Mouse (Mus musculus) kidney, adult 2 months (tissue): Measurements from ENCODE around the gene Ifi205. TPM values are rescaled to one million over a fixed set of nuclear protein-coding genes. Genes with fewer than 3 reads are reported as not detected.
"Not testable (repeated sequence)": the region's sequence is repeated elsewhere in the genome, so short reads cannot be mapped to it uniquely, and the experiment has no call there.

Experiments used
- DNase-seq: peaks from one replicate; pipeline ENCODE4 v3.0.0; 2021
- H3K27ac ChIP-seq: fragments of 200-500 bp; 2 replicates; pipeline ENCODE4 v1.5.1; 2012; ENCODE audit warnings: low read depth, low read length, control low read depth, inconsistent platforms; ENCODE audit not compliant: insufficient read depth
- H3K27me3 ChIP-seq: fragments of 200-500 bp; replicated peaks from 2 replicates; pipeline ENCODE4 v1.6.1; 2012; ENCODE audit warnings: mild to moderate bottlenecking, moderate library complexity, low read length, inconsistent platforms; ENCODE audit not compliant: control insufficient read depth, insufficient read depth
- H3K36me3 ChIP-seq: fragments of 200-500 bp; 2 replicates; pipeline ENCODE4 v1.6.1; 2012; ENCODE audit warnings: mild to moderate bottlenecking, moderate library complexity, low read length, inconsistent platforms; ENCODE audit not compliant: control insufficient read depth, insufficient read depth
- H3K4me1 ChIP-seq: fragments of 200-500 bp; 2 replicates; pipeline ENCODE4 v1.6.1; 2011; ENCODE audit warnings: low read length; ENCODE audit not compliant: control insufficient read depth, insufficient read depth
- H3K4me3 ChIP-seq: fragments of 200-500 bp; 2 replicates; pipeline ENCODE4 v1.5.1; 2011; ENCODE audit warnings: mild to moderate bottlenecking, low read depth, low read length, control low read depth; ENCODE audit not compliant: insufficient read depth
- CTCF ChIP-seq: fragments of 200-500 bp; conservative IDR thresholded peaks from 2 replicates; pipeline ENCODE4 v1.5.1; 2011; ENCODE audit warnings: low read depth, mild to moderate bottlenecking, control low read depth, low read length, moderate library complexity, mixed read lengths; ENCODE audit not compliant: insufficient read depth, insufficient read length
- POLR2A ChIP-seq: fragments of 200-500 bp; IDR thresholded peaks from one replicate; pipeline ENCODE4 v1.6.1; 2011; ENCODE audit warnings: low read depth, low read length, control low read depth
- WGBS: fragments of 180-500 bp; shearing (Covaris S2); methylation state at CpG from one replicate; pipeline ENCODE4 v1.1.7; 2018; 5-methylcytosine and 5-hydroxymethylcytosine counted together
- polyA plus RNA-seq: library from polyadenylated mRNA; depleted of rRNA; stranded (reverse); fragments of >200 nt; gene quantifications from 2 replicates; pipeline ENCODE4 v1.2.3, GENCODE M21; 2012; rRNA removed

The Ifi205 gene
- polyA plus RNA-seq, 1 experiment = 0.64 TPM

GRCm38 (mm10) chr1:173995003-173995402 lies 36.6 kb downstream of the Ifi205 start:
- H3K36me3 ChIP-seq = no peaks in the 10 kb centered on the region
- WGBS = 77% methylated on average over 4 of the region's 4 CpGs
- TF ChIP-seq POLR2A (no peak), CTCF (no peak)
- H3K27ac ChIP-seq = no peak overlapping the region
- no peaks in the 10 kb centered on the region for H3K4me1 ChIP-seq
- H3K4me3 ChIP-seq = no peak overlapping the region
- H3K27me3 ChIP-seq = no peaks in the 10 kb centered on the region
- no peak for DNase-seq

- H3K27ac ChIP-seq, DNase-seq: not testable (repeated sequence)
- WGBS = 87% methylated on average over 6 of the region's 6 CpGs
Observed at GRCm38 (mm10) chr1:173982694-173983305, 48.8 kb downstream of the Ifi205 start, which contains the start of gene Ifi202b. Ifi202b (minus strand) TSS chr1:173982744.

GRCm38 (mm10) chr1:173981038-173981437 lies 50.6 kb downstream of the Ifi205 start:
- 54% methylated on average over 3 of the region's 3 CpGs for WGBS
- DNase-seq, H3K27ac ChIP-seq, H3K4me3 ChIP-seq, H3K4me1 ChIP-seq, H3K27me3 ChIP-seq, H3K36me3 ChIP-seq: not testable (repeated sequence)

More at GRCm38 (mm10) chr1:173982694-173983305, 48.8 kb downstream of the Ifi205 start, which contains the start of gene Ifi202b:
- not testable (repeated sequence) for H3K4me3 ChIP-seq, H3K36me3 ChIP-seq, H3K4me1 ChIP-seq, H3K27me3 ChIP-seq

- Histone ChIP-seq H3K27me3 (no peaks in the 10 kb centered on the region; the same call in 1 of the 2 replicates), H3K4me3 (no peak overlapping the region), H3K4me1 (no peaks in the 10 kb centered on the region), H3K36me3 (no peaks in the 10 kb centered on the region), H3K27ac (no peak overlapping the region)
- TF ChIP-seq POLR2A = no peak
- TF ChIP-seq CTCF = no peak
- DNase-seq = no peak
Observed at GRCm38 (mm10) chr1:173977622-173978021, 54.0 kb downstream of the Ifi205 start.

GRCm38 (mm10) chr1:173973111-173973510 lies 58.5 kb downstream of the Ifi205 start:
- H3K4me1 ChIP-seq = no peaks in the 10 kb centered on the region
- TF ChIP-seq POLR2A = no peak
- TF ChIP-seq CTCF = no peak
- no peaks in the 10 kb centered on the region; the same call in 1 of the 2 replicates for H3K27me3 ChIP-seq
- H3K27ac ChIP-seq = no peak overlapping the region
- H3K36me3 ChIP-seq = no peaks in the 10 kb centered on the region
- no peak overlapping the region for H3K4me3 ChIP-seq
- no peak for DNase-seq

Other genes with a start within 250 kb of the Ifi205 start
- gene Ifi211, start 118.8 kb downstream of the Ifi205 start, polyA plus RNA-seq = 0.65 and 0.77 TPM in 2 replicates
- 4.9 and 6.2 TPM in 2 replicates for gene Mndal, start 89.3 kb downstream of the Ifi205 start, polyA plus RNA-seq
- 5.9 and 9.9 TPM in 2 replicates for gene Ifi203, start 89.1 kb downstream of the Ifi205 start, polyA plus RNA-seq
- not detected in 2 replicates for gene Ifi202b, start 49.1 kb downstream of the Ifi205 start, polyA plus RNA-seq
- gene Olfr433, start 8.9 kb upstream of the Ifi205 start, polyA plus RNA-seq = 0.03 and 0.04 TPM in 2 replicates
- not detected in 2 replicates for gene Olfr432, start 17.4 kb upstream of the Ifi205 start, polyA plus RNA-seq
- gene Olfr430, start 34.8 kb upstream of the Ifi205 start, polyA plus RNA-seq = not detected in 2 replicates
- not detected in 2 replicates for gene Olfr429, start 52.5 kb upstream of the Ifi205 start, polyA plus RNA-seq
- not detected in 2 replicates for gene Olfr427, start 65.1 kb upstream of the Ifi205 start, polyA plus RNA-seq
- not detected in 2 replicates for gene Olfr231, start 89.4 kb upstream of the Ifi205 start, polyA plus RNA-seq
- not detected in 2 replicates for gene Olfr424, start 99.7 kb upstream of the Ifi205 start, polyA plus RNA-seq
- gene Olfr420, start 123.8 kb upstream of the Ifi205 start, polyA plus RNA-seq = not detected in 2 replicates
- gene Spta1, start 141.0 kb upstream of the Ifi205 start, polyA plus RNA-seq = 0.01 and 0.02 TPM in 2 replicates
- gene Olfr419, start 220.3 kb upstream of the Ifi205 start, polyA plus RNA-seq = not detected in 2 replicates